In genomic region chr14:21107551-21107950, GRCm38 (mm10) we compare ENCODE assay signal across 17 mouse cellular contexts.
"Had no signal": no experiment of that assay in that cellular context is flagged by ENCODE, and none has a peak within 500 bp of the region (broad histone marks: within the 10 kb centered on the region; RNA-seq: fewer than 3 reads in every experiment).

No protein-coding gene starts in this region.

- H3K4me1 ChIP-seq: midbrain, embryonic 10.5 days; neural tube, embryonic 15.5 days had no signal

- H3K9me3 ChIP-seq: limb, embryonic 13.5 days; midbrain, embryonic 10.5 days; neural tube, embryonic 15.5 days had no signal

- DNase-seq: left cerebral cortex, postnatal 4 days; lung, embryonic 14.5 days; lung, postnatal 10 days; lung, postnatal 4 days; midbrain, embryonic 14.5 days; right cerebral cortex, postnatal 4 days; spleen, adult 18-20 months; thymus, adult 2 months; thymus, postnatal 25 days had no signal

- ATAC-seq: hindbrain, postnatal 0 days had no signal

- H3K9ac ChIP-seq: limb, embryonic 13.5 days; liver, embryonic 14.5 days; lung, embryonic 14.5 days; neural tube, embryonic 15.5 days had no signal

- H3K4me2 ChIP-seq: limb, embryonic 13.5 days; lung, embryonic 14.5 days; neural tube, embryonic 15.5 days had no signal

- H3K36me3 ChIP-seq: limb, embryonic 13.5 days; neural tube, embryonic 15.5 days had no signal

- H3K4me3 ChIP-seq: layer of hippocampus, adult 2 months; limb, embryonic 13.5 days; midbrain, embryonic 10.5 days; myocyte; neural tube, embryonic 15.5 days had no signal

- H3K27ac ChIP-seq: hindbrain, postnatal 0 days; kidney, postnatal 0 days; layer of hippocampus, adult 2 months; limb, embryonic 13.5 days; liver, embryonic 14.5 days; midbrain, embryonic 10.5 days; neural tube, embryonic 15.5 days had no signal

- H3K27me3 ChIP-seq: limb, embryonic 13.5 days; neural tube, embryonic 15.5 days had no signal
